Mouse (Mus musculus) CH12.LX (cell line): ENCODE results near the gene Ghr.

Source experiments
- CHD1 ChIP-seq: IDR thresholded peaks from 2 replicates; pipeline ENCODE4 v1.6.1; 2012; ENCODE audit warnings: low read depth, low read length, improper control_type of control experiment, inconsistent platforms
- MAX ChIP-seq: IDR thresholded peaks from 2 replicates; pipeline ENCODE4 v1.6.1; 2011; ENCODE audit warnings: low read length, improper control_type of control experiment
- POLR2A ChIP-seq: IDR thresholded peaks from 2 replicates; pipeline ENCODE4 v1.6.1; 2011; ENCODE audit warnings: low read depth, mild to moderate bottlenecking, improper control_type of control experiment, low read length
- ZC3H11A ChIP-seq: IDR thresholded peaks from 2 replicates; pipeline ENCODE4 v1.6.1; 2012; ENCODE audit warnings: low read depth, mild to moderate bottlenecking, inconsistent platforms, low read length, improper control_type of control experiment

- TF ChIP-seq MAX (no peak), POLR2A (no peak), CHD1 (no peak), ZC3H11A (no peak)
Observed at GRCm38 (mm10) chr15:3332517-3332916, 250.8 kb downstream of the Ghr start.
